Mouse (Mus musculus): ENCODE data around the gene Cc2d2b. TPM values are rescaled to one million over a fixed set of nuclear protein-coding genes. Genes with fewer than 3 reads are reported as not detected.

The Cc2d2b gene
- total RNA-seq (2021), result not detected
- long read RNA-seq, experiment 1, result 0 reads
- long read RNA-seq, experiment 2, result 0 reads

DNA sequence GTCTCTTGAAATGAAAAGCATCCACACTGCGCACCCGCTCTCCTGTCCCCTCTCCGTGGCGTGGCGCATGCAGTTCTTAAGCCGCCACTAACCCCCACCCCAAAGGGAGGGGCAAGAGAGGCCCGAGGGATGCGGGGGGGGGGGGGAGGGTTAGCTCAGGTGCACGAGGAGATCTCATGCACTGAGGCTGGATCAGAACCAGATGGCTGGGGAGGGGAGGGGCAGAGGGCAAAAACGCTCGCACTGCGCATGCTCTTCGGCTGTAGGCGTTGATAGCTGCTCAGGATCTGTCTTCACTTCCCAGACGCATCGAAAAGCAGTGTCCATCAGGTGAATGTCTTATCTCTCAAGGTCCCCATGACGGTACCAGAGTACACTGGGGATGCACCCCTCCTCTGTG is at the start of gene Cc2d2b:
Gene Cc2d2b, plus strand, starts transcription at position 195 of the 400 bp plus-strand sequence.
- intact Hi-C loops (cut with DNase I), result no loop called here
- DNase-seq, result no peak

DNA sequence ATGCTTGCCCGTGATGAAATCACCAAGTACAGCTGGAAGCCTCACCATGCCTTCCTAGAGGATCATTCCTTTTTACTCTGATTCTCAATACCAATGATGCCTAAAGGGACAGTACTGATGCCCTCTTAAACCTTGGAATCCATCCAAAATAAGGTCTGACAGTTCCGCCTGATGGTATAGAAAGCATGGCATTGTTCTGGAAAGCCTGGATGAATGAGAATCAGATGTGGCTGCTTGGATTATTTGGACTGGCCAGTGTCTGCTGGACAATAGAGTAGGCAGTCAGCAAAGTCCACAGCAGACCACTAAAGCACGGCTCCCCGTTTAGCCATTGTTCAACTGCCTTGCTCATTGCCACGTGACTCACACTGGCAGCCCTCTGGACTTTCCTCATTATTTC is 48.7 kb upstream of the Cc2d2b start:
- intact Hi-C loops (cut with DNase I), result no loop called here
- no peak for DNase-seq

DNA sequence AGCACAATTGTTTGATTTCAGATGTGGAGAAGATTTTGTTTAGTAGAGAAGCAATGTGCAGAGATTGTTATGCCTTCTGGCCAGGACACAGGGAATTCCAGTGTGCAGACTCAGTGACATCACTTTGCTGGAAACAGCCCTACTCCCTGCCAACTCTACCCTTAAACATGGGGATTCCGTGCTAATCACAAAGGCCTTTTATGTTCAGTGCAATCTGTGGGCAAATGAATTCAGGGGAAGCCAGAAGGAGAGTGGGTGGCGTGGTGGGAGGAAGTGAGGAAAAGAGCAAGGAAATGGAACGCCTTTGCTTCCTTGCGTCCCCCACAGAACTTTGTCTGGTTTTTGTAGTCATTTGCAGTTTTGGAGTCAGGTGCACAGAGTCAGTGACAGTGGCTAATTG is 46.1 kb upstream of the Cc2d2b start:
- intact Hi-C loops (cut with DNase I), result no loop called here
- no peak for DNase-seq

DNA sequence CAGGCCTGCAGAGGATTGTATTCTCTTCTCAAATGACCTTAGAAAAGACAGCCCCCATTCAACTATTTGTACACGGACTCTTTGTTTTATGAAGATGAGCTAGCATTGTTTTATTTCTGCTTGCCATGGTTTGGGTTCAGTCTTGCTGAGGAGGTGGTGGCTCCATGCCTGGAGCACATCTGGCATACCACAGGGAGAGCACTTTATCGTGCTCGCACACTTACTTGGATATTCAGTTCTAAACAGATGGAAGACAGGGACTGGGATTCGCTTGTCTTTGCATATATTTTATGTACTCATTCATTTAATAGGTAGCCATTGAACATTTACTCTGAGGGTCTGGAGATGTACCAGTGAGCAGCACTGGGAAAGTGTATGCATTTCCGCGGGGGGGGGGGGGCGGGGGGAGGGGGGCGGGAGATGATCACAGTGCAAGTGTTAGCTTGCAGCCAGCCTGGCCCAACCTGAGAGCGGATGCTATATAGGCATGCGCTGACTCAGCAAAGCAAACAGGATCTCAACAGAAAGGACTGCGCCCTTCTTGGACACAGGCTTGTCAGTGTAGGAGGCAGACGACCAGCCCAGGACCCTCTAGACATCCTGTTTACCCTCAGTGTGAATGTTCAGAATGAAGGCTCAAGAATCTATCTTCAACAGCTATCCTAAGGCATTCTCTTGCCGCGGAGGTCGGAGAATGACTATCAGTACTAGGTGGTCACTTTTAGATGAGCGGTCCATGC is 35.5 kb upstream of the Cc2d2b start:
- intact Hi-C loops (cut with DNase I), result no loop called here
- no peak for DNase-seq

DNA sequence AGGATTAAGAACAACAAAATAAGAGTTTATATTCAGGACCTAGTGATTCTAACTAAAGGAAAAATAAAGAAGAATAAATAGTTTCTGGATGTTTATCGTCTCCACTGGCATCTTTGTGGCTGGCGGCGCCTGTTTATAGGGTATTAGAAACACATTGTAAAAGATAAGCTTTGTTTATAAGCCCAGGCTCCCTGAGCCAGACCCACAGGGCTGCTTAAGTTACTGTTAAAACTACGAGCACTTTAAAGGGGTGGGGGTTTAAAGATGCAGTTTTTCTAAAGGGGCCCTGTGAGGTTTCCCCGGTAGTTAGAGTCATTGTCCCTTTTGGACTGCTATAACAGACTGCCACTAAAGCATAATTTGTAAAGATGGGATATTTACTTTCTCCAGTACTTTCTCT is 33.9 kb upstream of the Cc2d2b start:
- intact Hi-C loops (cut with DNase I), result no loop called here

DNA sequence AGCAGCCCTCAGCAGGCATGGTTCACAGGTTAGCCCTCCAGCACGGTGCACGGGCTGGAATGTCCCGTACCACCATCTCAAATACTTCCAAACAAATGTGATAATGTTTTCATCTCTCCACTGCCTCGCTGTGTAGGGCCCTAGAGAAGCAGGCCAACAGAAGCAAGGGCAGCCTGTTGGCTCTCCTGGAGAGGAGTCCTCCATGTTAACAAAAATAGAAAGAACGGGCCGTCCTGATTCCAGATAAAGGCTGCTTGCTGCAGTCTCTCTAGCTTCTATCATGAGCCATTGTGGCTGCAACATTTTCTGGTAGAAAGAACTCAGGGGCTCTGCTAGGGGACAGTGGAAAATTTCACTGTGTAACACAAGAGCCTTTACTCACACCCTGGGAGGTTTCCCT is 31.6 kb upstream of the Cc2d2b start:
- intact Hi-C loops (cut with DNase I), result no loop called here
- DNase-seq, result no peak

More for the DNA sequence above, 33.9 kb upstream of the Cc2d2b start:
- no peak for DNase-seq

DNA sequence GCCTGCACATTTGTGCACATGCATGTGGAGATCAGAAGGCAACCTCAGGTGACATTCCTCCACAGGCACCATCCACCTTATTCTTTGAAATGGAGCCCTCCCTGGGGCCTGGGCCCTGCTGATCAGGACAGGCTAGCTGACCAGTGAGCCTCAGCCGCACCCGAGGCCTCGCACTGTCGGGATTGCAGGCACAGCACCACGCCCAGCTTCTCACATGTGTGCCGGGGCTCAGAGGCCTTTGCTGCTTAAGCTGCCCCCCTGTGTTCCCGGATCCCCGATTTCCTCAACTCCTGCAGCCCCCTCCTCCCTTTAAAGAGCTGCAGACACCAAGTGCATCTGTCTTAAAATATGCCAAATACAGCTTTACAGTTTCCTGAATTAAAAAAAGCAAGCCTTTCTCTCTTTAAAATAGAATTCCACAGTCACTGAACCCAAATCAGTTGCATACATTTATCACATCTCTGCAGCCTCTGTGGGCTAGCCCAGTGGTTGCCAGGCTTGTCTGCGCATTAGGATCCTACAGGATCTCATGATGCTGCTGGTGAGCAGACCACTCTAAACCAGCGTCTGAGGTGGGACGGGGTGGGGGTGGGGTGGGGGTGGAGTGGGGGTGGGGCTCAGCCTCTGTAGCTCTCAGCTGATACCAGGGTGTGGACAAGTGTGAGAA is 29.0 kb upstream of the Cc2d2b start:
- intact Hi-C loops (cut with DNase I), result loop anchor here (5.0 kb wide), 2 partner anchors 107 to 377 kb away; partner anchors contain the start of genes Entpd1 and Tctn3
- no peak for DNase-seq

DNA sequence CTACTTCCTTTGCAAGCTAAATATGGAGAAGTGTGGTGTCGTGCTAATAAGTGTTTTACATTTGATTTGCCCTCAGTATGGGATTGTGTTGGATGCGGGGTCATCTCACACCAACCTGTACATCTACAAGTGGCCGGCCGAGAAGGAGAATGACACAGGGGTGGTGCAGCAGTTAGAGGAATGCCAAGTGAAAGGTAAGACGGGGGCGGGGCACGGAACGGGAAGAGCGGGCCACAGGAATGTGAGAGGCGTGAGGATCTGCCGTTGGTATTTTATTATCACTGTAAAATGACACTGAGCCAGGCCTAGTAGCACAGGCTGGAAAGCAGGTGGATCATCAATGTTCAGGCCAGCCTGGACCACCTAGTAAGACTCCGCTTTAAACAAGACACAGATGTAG is 28.2 kb upstream of the Cc2d2b start:
- DNase-seq, result no peak
- intact Hi-C loops (cut with DNase I), result loop anchor here (5.0 kb wide), 2 partner anchors 108 to 378 kb away; partner anchors contain the start of genes Entpd1 and Tctn3

DNA sequence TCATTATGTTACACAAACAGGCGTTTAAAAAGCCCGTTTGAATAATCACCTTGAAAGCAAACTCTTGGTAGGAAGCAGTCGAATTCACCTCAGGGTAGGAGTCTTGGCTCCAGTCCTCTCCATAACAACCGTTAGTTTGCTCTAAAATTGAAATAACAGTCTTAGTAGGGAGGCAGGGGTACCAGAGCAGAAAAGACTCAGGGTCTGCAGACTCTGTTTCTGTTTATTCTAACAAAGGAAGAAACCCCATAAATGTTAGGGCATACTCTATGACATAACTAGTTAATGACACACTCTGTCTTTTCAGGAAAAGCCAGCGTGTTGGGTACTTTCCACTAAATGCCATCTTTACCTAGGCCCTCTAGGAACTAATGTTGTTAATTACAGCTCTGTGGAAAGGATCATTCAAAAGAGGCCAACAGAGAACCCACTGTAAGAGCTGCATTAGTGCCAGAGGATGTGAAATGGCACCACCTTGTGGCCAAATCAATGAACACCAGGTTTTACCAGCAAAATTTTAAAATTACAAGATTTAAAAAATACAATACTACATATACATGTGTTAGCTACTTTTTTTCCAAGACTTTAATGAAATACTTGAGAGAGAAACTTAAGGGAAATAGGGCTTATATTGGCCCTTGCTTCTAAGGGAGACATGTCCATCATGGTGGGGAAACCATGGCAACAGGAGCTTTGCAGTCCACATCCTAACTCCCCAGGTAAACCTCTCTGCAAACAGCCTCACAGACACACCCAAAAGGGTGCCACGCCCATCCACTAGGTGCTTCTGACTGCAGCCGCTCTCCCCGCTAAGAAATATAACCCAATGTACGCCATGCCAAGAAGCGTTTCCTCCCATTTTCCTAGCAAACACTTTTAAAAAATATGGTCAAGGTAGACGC is 26.2 kb upstream of the Cc2d2b start:
- intact Hi-C loops (cut with DNase I), result loop anchor here (5.0 kb wide), 2 partner anchors 110 to 380 kb away; partner anchors contain the start of genes Entpd1 and Tctn3
- DNase-seq, result no peak

DNA sequence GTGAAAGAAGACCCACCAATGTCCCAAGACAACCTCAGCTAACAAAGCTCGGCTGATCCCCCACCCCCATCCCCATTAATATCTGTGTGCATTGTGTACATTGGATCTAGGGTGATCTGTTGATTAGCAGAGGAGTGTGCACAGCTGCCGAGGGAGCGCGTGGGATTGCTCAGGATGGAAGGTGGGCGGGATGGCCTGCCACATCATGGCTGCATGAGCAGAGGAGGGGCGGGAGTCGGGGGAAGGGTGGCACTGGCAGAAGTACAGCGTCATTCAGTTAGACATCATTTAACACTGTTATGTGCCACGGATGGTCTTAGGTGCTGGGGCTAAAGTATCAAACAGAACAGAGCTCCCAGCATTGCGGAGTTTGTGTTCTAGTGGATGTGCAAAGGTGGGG is 25.0 kb upstream of the Cc2d2b start:
- intact Hi-C loops (cut with DNase I), result loop anchor here (5.0 kb wide), 2 partner anchors 111 to 381 kb away; partner anchors contain the start of genes Entpd1 and Tctn3
- no peak for DNase-seq

DNA sequence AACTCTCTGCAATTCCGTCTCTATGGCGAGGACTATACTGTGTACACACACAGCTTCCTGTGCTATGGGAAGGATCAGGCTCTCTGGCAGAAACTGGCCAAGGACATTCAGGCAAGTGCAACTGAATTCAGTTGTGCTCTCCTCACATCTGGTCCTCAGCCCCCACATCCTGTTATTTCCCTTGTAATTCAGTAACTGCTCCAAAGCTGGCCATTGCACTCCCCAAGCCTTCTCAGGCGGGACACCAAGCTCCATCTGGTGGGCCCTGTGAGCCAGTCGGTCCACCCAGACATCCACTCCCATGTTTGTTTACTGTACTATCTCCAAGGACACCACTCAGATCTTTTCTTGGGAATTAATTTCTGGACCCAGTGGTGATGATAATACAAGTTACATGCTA is 22.4 kb upstream of the Cc2d2b start:
- DNase-seq, result peak; percentile 22 to 42
- intact Hi-C loops (cut with DNase I), result no loop called here

DNA sequence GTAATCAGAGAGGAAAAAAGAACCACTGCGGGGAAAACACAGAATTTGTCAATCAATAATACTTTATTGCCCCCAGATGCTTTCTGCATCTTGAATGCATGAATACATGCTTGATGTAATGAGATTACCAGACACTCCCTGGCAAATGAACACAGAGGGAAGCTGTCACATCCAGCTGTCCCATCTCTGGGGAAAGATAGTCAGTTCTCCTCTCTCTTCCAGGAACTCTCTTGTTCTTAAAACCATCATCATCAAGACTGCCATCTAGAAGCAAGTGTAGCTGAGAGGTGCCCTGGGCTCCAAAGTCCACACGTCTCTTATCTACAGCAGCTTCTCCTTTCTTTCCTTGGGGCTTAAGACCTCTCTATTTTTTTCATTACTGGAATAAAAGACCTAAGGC is 21.9 kb upstream of the Cc2d2b start:
- no peak for DNase-seq
- intact Hi-C loops (cut with DNase I), result no loop called here

DNA sequence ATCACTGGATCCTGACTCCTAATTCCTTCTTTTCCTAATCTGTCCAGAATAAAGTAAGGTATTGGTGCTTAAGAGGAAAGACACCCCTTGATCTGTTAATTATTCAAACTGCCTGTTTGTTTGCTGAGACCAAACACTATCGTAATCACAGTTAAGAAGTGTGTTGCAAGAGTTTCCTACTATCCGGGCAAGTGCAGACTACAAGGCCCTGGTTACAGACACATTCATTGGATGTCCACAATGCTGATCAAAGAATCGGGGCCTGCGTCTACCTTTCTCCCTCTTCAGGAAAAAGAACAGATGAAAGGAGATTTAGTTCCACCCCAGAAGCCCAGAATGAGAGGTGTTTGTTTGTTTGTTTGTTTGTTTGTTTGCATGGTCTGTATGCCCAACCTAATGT is 20.3 kb upstream of the Cc2d2b start:
- no peak for DNase-seq
- intact Hi-C loops (cut with DNase I), result no loop called here

DNA sequence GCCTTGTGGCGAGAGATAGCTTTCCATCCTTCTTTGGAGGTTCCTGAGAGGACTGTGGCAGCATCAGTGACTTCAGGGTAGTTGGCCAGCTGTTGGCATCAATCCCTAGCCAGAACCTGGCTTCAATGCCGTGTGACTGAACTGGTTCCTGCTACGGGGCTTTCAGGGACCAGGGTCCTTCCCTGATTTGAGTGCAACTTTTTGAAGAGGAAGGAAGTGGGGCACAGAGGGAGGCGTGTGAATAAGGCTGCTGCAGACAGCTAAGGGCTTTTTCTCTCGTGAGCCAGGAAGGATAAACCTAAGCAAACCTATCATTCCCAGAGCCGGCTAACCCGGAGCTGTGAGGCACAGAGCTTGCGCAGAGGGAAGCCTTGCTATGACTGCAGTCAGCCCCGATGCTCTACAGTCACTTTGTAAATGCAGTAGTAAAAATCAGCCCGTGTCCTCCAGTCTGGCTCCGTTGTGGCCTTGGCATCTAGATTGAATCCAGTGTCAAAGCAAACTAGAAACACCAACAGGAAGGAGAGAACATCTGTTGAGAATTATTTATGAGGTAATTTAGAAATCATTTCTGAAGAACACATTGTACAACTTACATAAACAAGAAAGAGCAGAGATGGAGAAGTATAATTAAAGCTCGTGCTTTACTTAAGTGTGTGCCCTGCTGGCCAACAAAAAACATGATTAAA is 19.7 kb upstream of the Cc2d2b start:
- intact Hi-C loops (cut with DNase I), result no loop called here
- DNase-seq, result peak in 1 of 2 experiments; percentile 28

DNA sequence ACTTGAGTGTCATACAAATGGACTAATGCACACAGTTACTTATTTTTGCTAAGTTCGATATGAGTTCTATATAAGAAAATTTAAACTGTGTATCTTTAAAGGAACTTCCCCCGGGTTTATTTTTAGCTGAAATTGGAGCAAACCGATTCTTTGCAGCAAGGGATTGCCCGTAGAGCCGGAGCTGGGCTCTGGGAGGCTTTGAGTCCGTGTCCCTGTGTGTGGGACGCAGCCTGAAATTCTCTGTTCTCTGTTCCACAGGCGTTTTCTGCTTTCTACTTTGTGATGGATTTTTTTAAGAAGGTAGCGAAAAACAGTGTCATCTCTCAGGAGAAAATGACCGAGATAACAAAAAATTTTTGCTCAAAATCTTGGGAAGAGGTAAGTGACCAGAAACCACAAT is 15.1 kb upstream of the Cc2d2b start:
- intact Hi-C loops (cut with DNase I), result no loop called here

DNA sequence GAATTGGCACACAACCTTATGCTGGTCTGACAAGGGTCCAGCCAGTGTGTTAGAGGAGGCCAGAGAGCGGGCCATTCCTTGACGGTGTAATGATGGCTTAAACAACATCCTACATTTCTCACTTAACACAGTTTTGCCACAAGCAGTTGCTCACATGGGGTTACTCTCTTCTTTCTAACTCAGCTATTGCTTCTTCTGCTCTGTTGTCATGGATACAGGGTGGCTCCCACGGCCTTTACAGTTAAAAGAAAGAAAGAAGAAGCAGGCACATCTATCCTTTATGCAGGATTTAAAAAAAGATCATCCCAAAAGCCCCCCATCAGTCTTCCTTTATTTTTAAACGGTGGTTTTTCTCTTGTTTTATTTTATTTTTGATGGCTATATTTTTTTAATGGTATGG is 14.7 kb upstream of the Cc2d2b start:
- no peak for DNase-seq
- intact Hi-C loops (cut with DNase I), result no loop called here

More for the DNA sequence above, 15.1 kb upstream of the Cc2d2b start:
- DNase-seq, result no peak

DNA sequence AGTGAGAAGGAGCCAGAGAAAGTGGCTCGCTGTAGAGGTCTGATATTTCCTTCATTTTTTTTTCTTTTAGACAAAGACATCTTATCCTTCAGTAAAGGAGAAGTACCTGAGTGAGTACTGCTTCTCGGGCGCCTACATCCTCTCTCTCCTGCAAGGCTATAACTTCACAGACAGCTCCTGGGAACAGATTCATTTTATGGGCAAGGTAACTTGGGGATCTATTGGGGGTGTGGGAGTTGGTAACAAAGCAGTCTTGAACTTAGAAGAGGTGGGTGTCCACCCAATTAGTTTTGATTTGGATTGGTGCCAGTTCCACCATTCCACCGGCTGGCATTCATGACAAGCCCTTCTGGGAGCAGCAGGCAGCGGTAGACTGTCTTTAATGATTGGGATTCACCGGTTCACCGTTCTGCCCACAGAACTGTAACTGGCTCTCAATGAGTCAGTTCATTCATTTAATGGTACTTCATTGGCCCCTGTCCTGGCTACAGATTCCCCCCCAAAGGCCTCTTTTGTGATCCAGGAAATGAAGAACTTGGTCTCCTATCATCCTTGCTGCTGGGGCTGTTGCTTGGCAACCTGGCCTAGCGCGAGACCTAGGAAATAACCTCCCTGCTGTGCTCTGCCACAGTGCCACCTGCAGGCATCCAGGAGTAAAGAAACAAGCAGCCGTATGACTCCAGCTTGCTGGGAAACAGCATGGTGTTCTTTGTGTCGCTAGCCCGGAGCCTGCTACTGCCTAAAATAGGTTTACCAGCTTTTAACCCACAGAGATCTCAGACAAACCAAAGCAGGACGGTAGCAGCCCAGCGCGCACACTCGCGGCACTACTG is 11.7 kb upstream of the Cc2d2b start:
- intact Hi-C loops (cut with DNase I), result no loop called here
- DNase-seq, result peak; percentile 45 to 57

DNA sequence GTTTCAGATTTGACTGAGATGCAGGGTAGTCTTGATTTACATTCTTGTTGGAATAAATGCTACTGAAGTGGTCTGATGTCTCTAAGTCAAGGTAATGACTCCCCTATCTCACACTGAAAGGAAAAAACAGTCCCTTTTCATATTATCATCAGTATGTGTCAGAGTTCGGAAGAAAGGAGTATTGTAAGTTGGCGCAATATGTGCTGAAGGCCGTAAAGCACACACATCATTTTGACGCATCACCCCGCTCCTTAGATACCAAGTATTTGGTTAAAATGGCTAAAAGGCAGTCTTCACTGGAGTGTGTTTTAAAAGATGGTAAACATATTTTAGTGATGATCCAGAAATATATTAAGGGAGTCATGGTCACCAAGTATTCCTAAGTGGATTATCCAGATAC is 10.9 kb upstream of the Cc2d2b start:
- intact Hi-C loops (cut with DNase I), result no loop called here
- no peak for DNase-seq

DNA sequence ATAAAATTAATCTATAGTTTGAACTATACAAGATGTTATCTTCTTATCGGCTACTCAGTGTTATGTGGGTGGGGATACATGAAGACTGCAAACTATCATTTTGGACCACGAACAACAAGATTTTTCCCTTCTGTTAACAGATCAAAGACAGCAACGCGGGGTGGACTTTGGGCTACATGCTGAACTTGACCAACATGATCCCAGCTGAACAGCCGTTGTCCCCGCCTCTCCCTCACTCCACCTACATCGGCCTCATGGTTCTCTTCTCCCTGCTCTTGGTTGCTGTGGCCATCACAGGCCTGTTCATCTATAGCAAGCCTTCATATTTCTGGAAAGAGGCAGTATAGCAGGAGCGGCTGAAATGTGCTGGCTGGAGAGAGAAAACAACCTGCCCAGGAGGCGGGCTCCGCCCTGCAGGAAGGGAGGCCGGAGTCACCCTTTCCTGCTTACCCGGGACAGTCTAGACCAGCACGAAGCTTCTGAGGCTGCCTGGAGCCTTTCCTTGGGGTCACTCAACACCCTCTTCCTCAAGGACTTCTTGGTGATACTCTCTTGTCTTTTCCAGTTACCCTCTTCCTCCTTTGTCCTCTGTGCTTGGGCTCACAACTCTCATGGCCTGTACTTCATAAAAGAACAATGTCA is 9.7 kb upstream of the Cc2d2b start:
- intact Hi-C loops (cut with DNase I), result no loop called here
- DNase-seq, result no peak
